Mouse (Mus musculus) embryonic facial prominence, embryonic 15.5 days (tissue): ENCODE data around the gene Vwa3b. TPM values are rescaled to one million over a fixed set of nuclear protein-coding genes. Genes with fewer than 3 reads are reported as not detected.
A peak's percentile ranks its signal among the peaks of the same experiment; 100 is the strongest.

ENCODE experiments used
- ATAC-seq: fragments of 200-750 bp; cut with Nextera tagmentation; 2 replicates; pipeline ENCODE4 v1.8.0; 2017; ENCODE audit warnings: low read depth, moderate TSS enrichment; ENCODE audit not compliant: insufficient number of reproducible peaks, low FRiP score, low TSS enrichment
- H3K27ac ChIP-seq: fragments of 300-500 bp; sonication (generic); replicated peaks from 2 replicates; pipeline ENCODE4 v1.5.1; 2015; ENCODE audit warnings: mild to moderate bottlenecking, inconsistent platforms
- H3K27me3 ChIP-seq: fragments of 300-500 bp; sonication (generic); 2 replicates; pipeline ENCODE4 v1.6.1; 2015; ENCODE audit warnings: inconsistent platforms
- H3K36me3 ChIP-seq: fragments of 300-500 bp; sonication (generic); 2 replicates; pipeline ENCODE4 v1.6.1; 2015; ENCODE audit warnings: mild to moderate bottlenecking, inconsistent platforms
- H3K4me1 ChIP-seq: fragments of 300-500 bp; sonication (generic); 2 replicates; pipeline ENCODE4 v1.6.1; 2015; ENCODE audit warnings: inconsistent platforms
- H3K4me2 ChIP-seq: fragments of 300-500 bp; sonication (generic); replicated peaks from 2 replicates; pipeline ENCODE4 v1.6.1; 2015; ENCODE audit warnings: mild to moderate bottlenecking, inconsistent platforms
- H3K4me3 ChIP-seq: fragments of 300-500 bp; sonication (generic); replicated peaks from 2 replicates; pipeline ENCODE4 v1.5.1; 2015; ENCODE audit warnings: mild to moderate bottlenecking, inconsistent platforms
- H3K9ac ChIP-seq: fragments of 300-500 bp; sonication (generic); 2 replicates; pipeline ENCODE4 v1.6.1; 2015; ENCODE audit warnings: inconsistent platforms
- H3K9me3 ChIP-seq: fragments of 300-500 bp; sonication (generic); replicated peaks from 2 replicates; pipeline ENCODE4 v1.6.1; 2016; ENCODE audit warnings: inconsistent platforms
- WGBS: fragments of 180-500 bp; shearing (Covaris S2); methylation state at CpG from one replicate; pipeline ENCODE4 v1.1.7; 2015; 5-methylcytosine and 5-hydroxymethylcytosine counted together
- polyA plus RNA-seq: library from polyadenylated mRNA; unstranded; fragments of >200 nt; fragmentation: Nextera tagmentation; extraction: Ambion mirVana; gene quantifications from 2 replicates; pipeline ENCODE4 v1.2.1, GENCODE M21; 2015

Vwa3b gene
- polyA plus RNA-seq, 1 experiment from 2014 or later, result 2.9 TPM

GRCm38 (mm10) chr1:37065658-37066412, 39.4 kb downstream of the Vwa3b start:
- Histone ChIP-seq H3K9ac (no peak overlapping the region), H3K4me3 (no peak overlapping the region), H3K36me3 (no peaks in the 10 kb centered on the region), H3K4me2 (no peak overlapping the region), H3K27me3 (no peaks in the 10 kb centered on the region), H3K27ac (no peak overlapping the region), H3K9me3 (no peaks in the 10 kb centered on the region), H3K4me1 (0 out of 2 replicates have a peak, but pooled peaks cover 3% of the 10 kb centered on the region)
- no peak for ATAC-seq
- WGBS, result 69% methylated on average over 11 of the region's 11 CpGs

DNA sequence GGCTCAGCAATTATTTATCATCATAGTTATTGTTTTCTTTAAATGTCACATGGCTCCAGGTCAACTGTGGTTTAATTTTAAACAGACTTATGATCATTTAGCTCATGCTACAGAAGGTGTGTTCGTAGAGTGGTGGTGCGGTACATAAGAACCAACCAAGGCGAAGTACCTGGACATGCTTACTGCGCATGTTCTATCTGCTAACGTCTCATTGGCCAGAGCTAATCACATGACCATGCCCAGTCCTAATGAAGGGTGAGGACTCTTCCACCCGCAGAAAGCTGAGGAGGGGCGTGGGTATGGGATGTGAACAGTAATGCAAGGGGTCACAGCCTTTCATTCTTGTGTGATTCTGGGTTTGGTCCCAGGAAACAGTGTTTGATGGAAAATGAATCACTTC, 49.4 kb downstream of the Vwa3b start:
- peaks cover 12% of the 10 kb centered on the region; the same call in 1 of the 2 replicates for H3K4me1 ChIP-seq
- no peak overlapping the region for H3K27ac ChIP-seq
- H3K4me2 ChIP-seq, result no peak overlapping the region
- no peak overlapping the region for H3K9ac ChIP-seq
- 90% methylated on average over 7 of the region's 7 CpGs for WGBS
- H3K27me3 ChIP-seq, result no peaks in the 10 kb centered on the region
- no peak overlapping the region for H3K4me3 ChIP-seq
- ATAC-seq, result no peak
- no peaks in the 10 kb centered on the region for H3K9me3 ChIP-seq
- H3K36me3 ChIP-seq, result no peaks in the 10 kb centered on the region

- Histone ChIP-seq H3K4me1 (peaks cover 12% of the 10 kb centered on the region; the same call in 1 of the 2 replicates), H3K36me3 (no peaks in the 10 kb centered on the region), H3K9me3 (no peaks in the 10 kb centered on the region), H3K4me3 (no peak overlapping the region), H3K27ac (0 out of 2 replicates have a peak overlapping the region, but pooled peaks have one; percentile 34), H3K4me2 (no peak overlapping the region), H3K27me3 (no peaks in the 10 kb centered on the region), H3K9ac (no peak overlapping the region)
- 50% methylated on average over 9 of the region's 9 CpGs for WGBS
- no peak for ATAC-seq
These were observed 50.9 kb downstream of the Vwa3b start for GRCm38 (mm10) chr1:37077266-37077665.

- H3K27ac ChIP-seq, result 0 out of 2 replicates have a peak overlapping the region, but pooled peaks have one; percentile 22
These were observed 51.7 kb downstream of the Vwa3b start for GRCm38 (mm10) chr1:37077955-37078549.

DNA sequence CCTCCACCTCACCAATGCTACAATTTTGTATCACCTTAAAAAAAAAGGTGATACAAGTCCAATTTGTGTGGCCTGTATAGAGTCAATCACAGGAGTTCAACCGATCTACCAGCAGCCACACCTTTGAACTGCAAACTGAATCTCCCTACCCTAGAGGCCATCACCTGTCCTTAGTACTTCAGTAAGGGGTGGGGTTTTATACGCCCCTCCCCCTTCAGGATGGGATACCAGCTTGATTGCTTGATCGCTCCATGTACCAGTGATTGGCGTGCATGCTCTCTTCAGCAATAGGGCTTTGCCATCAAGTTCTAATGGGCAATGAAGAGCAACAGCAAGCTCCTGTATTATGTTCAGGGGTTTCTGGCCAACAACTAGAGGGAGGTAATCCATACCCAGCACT, 54.0 kb downstream of the Vwa3b start:
- Histone ChIP-seq H3K4me2 (no peak overlapping the region), H3K27me3 (no peaks in the 10 kb centered on the region), H3K4me1 (peaks cover 12% of the 10 kb centered on the region; the same call in 1 of the 2 replicates), H3K9me3 (no peaks in the 10 kb centered on the region), H3K27ac (no peak overlapping the region), H3K4me3 (no peak overlapping the region), H3K9ac (no peak overlapping the region), H3K36me3 (no peaks in the 10 kb centered on the region)
- WGBS, result 81% methylated on average over 4 of the region's 4 CpGs
- ATAC-seq, result no peak

More at GRCm38 (mm10) chr1:37077955-37078549, 51.7 kb downstream of the Vwa3b start:
- Histone ChIP-seq H3K27me3 (no peaks in the 10 kb centered on the region), H3K9ac (no peak overlapping the region), H3K36me3 (no peaks in the 10 kb centered on the region), H3K4me1 (peaks cover 12% of the 10 kb centered on the region; the same call in 1 of the 2 replicates), H3K4me3 (no peak overlapping the region), H3K4me2 (no peak overlapping the region), H3K9me3 (no peaks in the 10 kb centered on the region)
- ATAC-seq, result no peak
- 57% methylated on average over 14 of the region's 14 CpGs for WGBS

DNA sequence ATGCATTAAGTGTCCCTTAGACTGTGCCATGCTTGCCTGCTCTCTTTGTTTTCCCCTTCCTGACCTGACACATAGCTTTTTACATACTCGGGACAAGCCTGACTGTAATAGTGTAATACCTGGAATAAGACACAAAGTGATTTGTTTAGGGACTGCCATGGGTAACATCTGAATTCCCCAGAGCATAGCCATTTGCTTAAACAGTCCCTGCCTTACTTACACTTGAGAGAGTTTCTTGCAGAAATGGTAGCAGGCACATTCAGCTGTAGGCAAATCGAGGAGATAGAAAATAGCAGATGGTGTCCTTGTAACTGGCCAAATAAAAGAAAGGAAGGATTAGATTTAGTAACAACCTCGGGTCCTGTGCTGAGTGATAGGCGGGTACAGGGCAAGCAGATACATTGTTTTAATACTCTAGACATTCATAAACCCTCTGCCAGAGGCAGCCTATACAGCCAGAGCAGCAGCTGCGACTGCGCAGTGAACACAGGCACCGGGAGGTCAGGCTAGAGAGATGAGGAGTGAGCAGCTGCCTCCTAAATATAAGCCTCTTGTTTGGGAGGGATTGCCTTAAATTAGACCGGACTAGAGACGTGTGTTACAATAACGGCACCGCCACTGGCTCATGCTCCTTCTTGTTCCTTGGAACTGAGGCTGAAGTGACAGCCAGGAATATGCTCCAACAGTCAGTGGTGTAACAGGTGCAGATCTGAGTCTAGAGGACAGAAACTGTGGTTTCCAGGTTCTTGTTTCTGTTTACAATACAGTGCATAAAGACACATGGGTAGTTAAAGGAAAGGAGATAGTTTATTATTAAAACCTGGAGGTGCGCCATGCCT, 55.2 kb downstream of the Vwa3b start:
- Histone ChIP-seq H3K4me2 (no peak overlapping the region), H3K36me3 (no peaks in the 10 kb centered on the region), H3K9ac (no peak overlapping the region), H3K4me1 (peaks cover 12% of the 10 kb centered on the region; the same call in 1 of the 2 replicates), H3K27me3 (no peaks in the 10 kb centered on the region), H3K27ac (no peak overlapping the region), H3K4me3 (no peak overlapping the region), H3K9me3 (no peaks in the 10 kb centered on the region)
- peak; percentile 65; the same call in 1 of the 2 replicates for ATAC-seq
- 63% methylated on average over 12 of the region's 12 CpGs for WGBS

- Histone ChIP-seq H3K4me3 (no peak overlapping the region), H3K4me1 (peaks cover 10% of the 10 kb centered on the region; the same call in 1 of the 2 replicates), H3K4me2 (no peak overlapping the region), H3K27me3 (no peaks in the 10 kb centered on the region), H3K9ac (no peak overlapping the region), H3K36me3 (no peaks in the 10 kb centered on the region), H3K27ac (no peak overlapping the region), H3K9me3 (no peaks in the 10 kb centered on the region)
- WGBS, result 75% methylated on average over 2 of the region's 2 CpGs
- no peak for ATAC-seq
These were observed 55.7 kb downstream of the Vwa3b start for GRCm38 (mm10) chr1:37082215-37082464.

GRCm38 (mm10) chr1:37084075-37084474, 57.7 kb downstream of the Vwa3b start:
- H3K27ac ChIP-seq, result no peak overlapping the region
- ATAC-seq, result no peak
- peaks cover 4% of the 10 kb centered on the region; the same call in 1 of the 2 replicates for H3K4me1 ChIP-seq
- no peaks in the 10 kb centered on the region for H3K9me3 ChIP-seq
- H3K36me3 ChIP-seq, result no peaks in the 10 kb centered on the region
- H3K4me3 ChIP-seq, result no peak overlapping the region
- no peak overlapping the region for H3K4me2 ChIP-seq
- no peaks in the 10 kb centered on the region for H3K27me3 ChIP-seq
- no peak overlapping the region for H3K9ac ChIP-seq
- 51% methylated on average over 2 of the region's 2 CpGs for WGBS

- H3K4me2 ChIP-seq, result no peak overlapping the region
- H3K4me1 ChIP-seq, result peaks cover 4% of the 10 kb centered on the region; the same call in 1 of the 2 replicates
- H3K27ac ChIP-seq, result no peak overlapping the region
- no peak overlapping the region for H3K4me3 ChIP-seq
- no peaks in the 10 kb centered on the region for H3K27me3 ChIP-seq
- H3K36me3 ChIP-seq, result no peaks in the 10 kb centered on the region
- 57% methylated on average over 7 of the region's 7 CpGs for WGBS
- H3K9me3 ChIP-seq, result no peaks in the 10 kb centered on the region
- no peak overlapping the region for H3K9ac ChIP-seq
- no peak for ATAC-seq
These were observed 58.8 kb downstream of the Vwa3b start for GRCm38 (mm10) chr1:37085171-37085570.

- no peak for ATAC-seq
- Histone ChIP-seq H3K27ac (no peak overlapping the region; the same call in 1 of the 2 replicates), H3K36me3 (no peaks in the 10 kb centered on the region), H3K27me3 (no peaks in the 10 kb centered on the region), H3K4me1 (peaks cover 8% of the 10 kb centered on the region; the same call in 1 of the 2 replicates), H3K9ac (no peak overlapping the region), H3K4me2 (no peak overlapping the region), H3K4me3 (no peak overlapping the region), H3K9me3 (0 out of 2 replicates have a peak, but pooled peaks cover under 1% of the 10 kb centered on the region)
- 51% methylated on average over 5 of the region's 5 CpGs for WGBS
These were observed 62.8 kb downstream of the Vwa3b start for GRCm38 (mm10) chr1:37089191-37089590.
